Mouse (Mus musculus) embryonic facial prominence, embryonic 14.5 days (tissue): ENCODE measurements around the gene Tmem229b. TPM values are rescaled to one million over a fixed set of nuclear protein-coding genes. Genes with fewer than 3 reads are reported as not detected.
"Not testable (repeated sequence)": the region's sequence is repeated elsewhere in the genome, so short reads cannot be mapped to it uniquely, and the experiment has no call there.

Experiments used
- ATAC-seq: fragments of 200-750 bp; cut with Nextera tagmentation; 2 replicates; pipeline ENCODE4 v1.8.0; 2017; ENCODE audit warnings: low read depth, moderate number of reproducible peaks, moderate TSS enrichment
- DNase-seq: peaks from one replicate; pipeline ENCODE4 v3.0.0-alpha.2; 2015; ENCODE audit warnings: low spot score
- H3K27ac ChIP-seq: fragments of 300-500 bp; sonication (generic); replicated peaks from 2 replicates; pipeline ENCODE4 v1.5.1; 2014; ENCODE audit warnings: low read depth, mild to moderate bottlenecking, low read length, moderate library complexity
- H3K27me3 ChIP-seq: fragments of 300-500 bp; sonication (generic); replicated peaks from 2 replicates; pipeline ENCODE4 v1.6.1; 2014; ENCODE audit warnings: low read length; ENCODE audit not compliant: control insufficient read depth, insufficient read depth
- H3K36me3 ChIP-seq: fragments of 300-500 bp; sonication (generic); 2 replicates; pipeline ENCODE4 v1.6.1; 2014; ENCODE audit warnings: low read length, mixed read lengths; ENCODE audit not compliant: control insufficient read depth, insufficient read depth
- H3K4me1 ChIP-seq: fragments of 300-500 bp; sonication (generic); 2 replicates; pipeline ENCODE4 v1.6.1; 2014; ENCODE audit warnings: antibody characterized with exemption, low read length; ENCODE audit not compliant: control insufficient read depth, insufficient read depth
- H3K4me2 ChIP-seq: fragments of 300-500 bp; sonication (generic); 2 replicates; pipeline ENCODE4 v1.6.1; 2014; ENCODE audit warnings: low read depth, mild to moderate bottlenecking, low read length, moderate library complexity, mixed read lengths
- H3K4me3 ChIP-seq: fragments of 300-500 bp; sonication (generic); 2 replicates; pipeline ENCODE4 v1.5.1; 2014; ENCODE audit warnings: low read depth, mild to moderate bottlenecking, low read length
- H3K9ac ChIP-seq: fragments of 300-500 bp; sonication (generic); 2 replicates; pipeline ENCODE4 v1.6.1; 2014; ENCODE audit warnings: low read depth, mild to moderate bottlenecking, low read length, moderate library complexity, mixed read lengths
- H3K9me3 ChIP-seq: fragments of 300-500 bp; sonication (generic); 2 replicates; pipeline ENCODE4 v1.6.1; 2016; ENCODE audit warnings: low read length; ENCODE audit not compliant: control insufficient read depth
- WGBS: fragments of 180-500 bp; shearing (Covaris S2); extraction: QIAGEN DNeasy Blood & Tissue Kit; methylation state at CpG from one replicate; pipeline ENCODE4 v1.1.7; 2014; 5-methylcytosine and 5-hydroxymethylcytosine counted together
- polyA plus RNA-seq: library from polyadenylated mRNA; unstranded; fragments of >200 nt; fragmentation: Nextera tagmentation; extraction: Ambion mirVana; gene quantifications from 2 replicates; pipeline ENCODE4 v1.2.1, GENCODE M21; 2014

Tmem229b gene
- polyA plus RNA-seq, 1 experiment from 2014 or later, result 8.1 TPM

DNA sequence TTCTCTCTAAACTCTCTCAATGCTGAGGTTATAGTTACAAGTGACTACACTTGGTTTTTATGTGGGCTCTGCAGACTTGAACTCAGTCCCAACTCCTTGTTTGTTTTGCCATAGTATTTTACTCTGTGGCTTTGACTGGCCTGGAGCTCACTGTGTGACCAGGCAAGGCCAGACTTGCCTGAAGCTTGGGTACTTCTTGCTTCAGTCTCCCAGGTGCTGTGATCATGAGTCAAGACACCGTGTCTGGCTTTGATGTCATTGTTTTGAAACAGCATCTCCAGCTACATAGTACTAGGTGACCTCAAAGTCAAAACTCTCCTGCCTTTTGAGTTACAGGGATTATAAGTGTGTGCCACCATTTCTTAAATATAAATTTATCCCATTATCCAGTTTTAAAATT lies 77.5 kb downstream of the Tmem229b start:
- H3K4me2 ChIP-seq, result no peak overlapping the region
- DNase-seq (no peak), ATAC-seq (no peak)
- WGBS, result 68% methylated on average over 1 of the region's 1 CpGs
- no peaks in the 10 kb centered on the region for H3K4me1 ChIP-seq
- H3K27ac ChIP-seq, result no peak overlapping the region
- H3K4me3 ChIP-seq, result no peak overlapping the region
- H3K9ac ChIP-seq, result no peak overlapping the region
- H3K9me3 ChIP-seq, result no peaks in the 10 kb centered on the region
- H3K27me3 ChIP-seq, result no peaks in the 10 kb centered on the region
- no peaks in the 10 kb centered on the region for H3K36me3 ChIP-seq

DNA sequence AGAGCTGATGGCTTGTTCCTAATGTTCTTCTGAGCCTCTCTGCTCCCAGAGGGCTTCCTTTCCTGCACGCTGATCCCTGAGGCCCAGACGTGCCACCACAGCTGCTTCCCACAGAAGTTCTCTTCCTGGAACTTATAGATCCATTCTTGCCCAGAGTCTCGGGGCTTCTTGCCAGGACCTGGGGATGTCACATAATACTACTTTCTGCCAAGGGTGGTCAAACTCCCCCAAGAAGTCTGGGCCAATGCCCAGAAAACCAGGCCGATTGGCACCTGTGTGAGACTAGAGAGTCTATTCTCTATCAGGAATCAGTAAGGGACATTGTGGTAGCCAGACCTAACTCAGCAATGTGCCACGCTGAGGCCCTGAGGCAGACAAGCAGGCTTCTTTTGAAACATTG lies 80.1 kb downstream of the Tmem229b start:
- no peaks in the 10 kb centered on the region for H3K9me3 ChIP-seq
- no peak overlapping the region for H3K4me2 ChIP-seq
- H3K27ac ChIP-seq, result no peak overlapping the region
- ATAC-seq (no peak), DNase-seq (no peak)
- H3K36me3 ChIP-seq, result no peaks in the 10 kb centered on the region
- H3K4me1 ChIP-seq, result no peaks in the 10 kb centered on the region
- H3K27me3 ChIP-seq, result no peaks in the 10 kb centered on the region
- H3K4me3 ChIP-seq, result no peak overlapping the region
- 61% methylated on average over 5 of the region's 5 CpGs for WGBS
- no peak overlapping the region for H3K9ac ChIP-seq

DNA sequence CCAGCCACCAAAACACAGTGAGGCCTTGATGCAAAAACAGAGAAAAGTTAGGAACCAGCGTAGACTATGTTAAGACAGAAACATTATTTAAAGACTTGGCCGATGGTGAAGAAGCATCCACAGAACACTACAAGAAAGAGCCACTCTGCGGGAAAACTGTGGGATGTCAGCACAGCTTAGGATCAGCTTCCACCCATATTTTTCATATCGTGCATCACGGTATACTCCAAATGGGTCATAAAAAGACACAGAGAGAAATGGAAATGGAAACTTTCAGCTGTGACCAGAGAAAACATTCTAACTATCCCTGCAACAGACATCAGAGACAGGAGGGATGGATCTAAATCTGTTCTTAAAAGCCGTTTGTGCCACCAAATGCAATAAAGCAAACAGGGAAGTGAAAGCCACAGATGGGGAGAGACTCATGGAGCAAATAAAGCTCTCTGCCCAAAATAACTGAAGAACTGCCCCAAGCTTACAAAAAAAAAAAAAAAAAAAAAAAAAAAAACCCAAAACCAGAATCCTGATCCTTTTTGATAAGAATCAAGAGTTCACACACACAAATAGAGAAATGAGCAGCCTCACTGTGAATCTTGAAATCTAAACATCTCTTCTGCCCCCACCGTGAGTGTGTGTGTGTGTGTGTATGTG lies 83.8 kb downstream of the Tmem229b start:
- H3K9me3 ChIP-seq, result no peaks in the 10 kb centered on the region
- no peaks in the 10 kb centered on the region for H3K27me3 ChIP-seq
- DNase-seq (no peak), ATAC-seq (no peak)
- H3K9ac ChIP-seq, result no peak overlapping the region
- 79% methylated on average over 7 of the region's 7 CpGs for WGBS
- no peaks in the 10 kb centered on the region for H3K36me3 ChIP-seq
- H3K4me1 ChIP-seq, result no peaks in the 10 kb centered on the region
- H3K4me3 ChIP-seq, result no peak overlapping the region
- H3K27ac ChIP-seq, result no peak overlapping the region
- no peak overlapping the region for H3K4me2 ChIP-seq

DNA sequence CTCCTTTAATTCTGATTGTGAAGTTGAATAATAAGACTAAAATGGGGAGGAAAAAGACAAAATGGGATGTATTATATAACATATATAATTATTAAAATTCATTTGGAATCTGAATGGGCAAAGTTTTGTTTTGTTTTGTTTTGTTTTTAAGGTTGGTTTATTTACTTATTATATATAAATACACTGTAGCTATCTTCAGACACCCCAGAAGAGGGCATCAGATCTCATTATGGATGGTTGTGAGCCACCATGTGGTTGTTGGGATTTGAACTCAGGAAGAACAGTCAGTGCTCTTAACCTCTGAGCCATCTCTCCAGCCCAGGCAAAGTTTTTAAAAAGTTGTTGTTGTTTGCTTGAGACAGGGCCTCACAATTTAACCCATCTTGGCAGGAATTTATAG lies 84.5 kb downstream of the Tmem229b start:
- H3K36me3 ChIP-seq, DNase-seq, H3K4me1 ChIP-seq, H3K4me2 ChIP-seq, ATAC-seq, H3K27ac ChIP-seq, H3K9ac ChIP-seq, H3K27me3 ChIP-seq, H3K4me3 ChIP-seq, H3K9me3 ChIP-seq: not testable (repeated sequence)

DNA sequence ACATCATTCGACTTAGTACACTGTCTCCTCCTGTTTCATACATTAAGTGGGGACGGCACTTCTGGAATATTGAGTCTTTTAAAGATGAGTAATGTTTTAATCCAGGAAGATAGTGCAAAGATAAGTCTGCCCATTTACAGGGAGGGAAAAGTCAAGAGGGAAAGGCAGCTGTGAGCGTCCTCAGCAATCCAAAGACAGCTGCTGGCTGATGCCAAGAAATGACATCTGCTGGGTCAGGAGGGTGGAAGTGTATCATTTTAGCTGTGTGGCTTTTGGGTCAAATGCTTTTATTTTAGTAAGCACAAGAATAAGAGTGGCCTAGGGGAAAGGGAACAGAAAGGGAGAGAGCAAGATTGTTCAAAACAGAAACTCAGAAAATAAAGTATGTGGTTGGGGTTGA lies 85.4 kb downstream of the Tmem229b start:
- no peak overlapping the region for H3K4me3 ChIP-seq
- no peaks in the 10 kb centered on the region for H3K4me1 ChIP-seq
- no peak overlapping the region for H3K27ac ChIP-seq
- no peak for ATAC-seq
- no peaks in the 10 kb centered on the region for H3K27me3 ChIP-seq
- H3K4me2 ChIP-seq, result no peak overlapping the region
- WGBS, result 60% methylated on average over 3 of the region's 3 CpGs
- no peaks in the 10 kb centered on the region for H3K9me3 ChIP-seq
- peak; percentile 63 for DNase-seq
- H3K9ac ChIP-seq, result no peak overlapping the region
- no peaks in the 10 kb centered on the region for H3K36me3 ChIP-seq

DNA sequence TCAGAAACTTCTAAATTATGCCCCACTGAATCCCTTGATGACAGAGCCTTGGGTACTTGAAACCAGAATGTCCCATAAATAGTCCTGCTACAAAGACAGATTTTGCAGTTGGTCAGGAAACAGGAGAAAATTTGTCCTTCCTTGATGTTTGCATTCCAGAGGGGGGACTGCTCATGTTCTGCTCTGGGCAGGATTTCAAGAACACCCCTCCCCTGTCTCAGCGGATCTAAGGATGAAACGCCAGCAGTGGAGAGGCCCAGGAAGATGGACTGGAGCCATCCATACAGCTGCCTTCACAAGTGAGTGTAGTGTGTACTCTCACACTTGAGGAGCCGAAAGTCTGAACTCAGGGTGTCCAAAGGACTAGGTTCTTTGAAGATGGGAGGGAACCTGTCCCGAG lies 86.0 kb downstream of the Tmem229b start:
- peak; percentile 78 for ATAC-seq
- H3K27ac ChIP-seq, result no peak overlapping the region
- 52% methylated on average over 4 of the region's 4 CpGs for WGBS

DNA sequence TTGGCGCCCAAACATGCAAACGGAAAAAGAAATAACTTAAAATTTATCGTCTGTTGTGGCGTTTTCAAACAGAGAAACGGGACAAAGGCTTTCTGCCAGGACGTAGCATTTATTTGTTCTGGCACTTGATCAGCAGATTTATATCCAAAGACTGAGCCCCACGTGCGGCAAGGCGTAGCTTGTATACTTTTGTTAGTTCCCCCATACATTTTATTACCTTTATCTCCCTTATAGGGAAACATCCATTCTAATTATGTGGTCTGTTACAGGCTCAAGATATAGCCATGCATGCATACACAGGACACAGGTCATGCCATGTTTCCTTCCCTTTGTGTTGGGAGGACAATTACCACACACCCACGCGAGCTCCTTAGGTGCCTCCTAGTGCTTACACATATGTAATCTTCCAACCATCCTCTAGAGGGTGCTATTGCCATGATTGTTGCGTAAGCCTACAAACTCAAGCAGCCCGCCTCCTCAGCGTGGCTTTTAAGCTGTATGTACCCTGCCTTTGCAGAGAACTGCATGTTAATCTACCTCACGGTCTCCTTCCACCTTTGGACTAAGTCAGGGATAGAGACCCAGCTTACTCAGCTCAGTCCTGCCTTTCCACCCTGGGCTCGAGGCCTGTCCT lies 88.2 kb downstream of the Tmem229b start:
- no peak overlapping the region for H3K9ac ChIP-seq
- DNase-seq (peak; percentile 94), ATAC-seq (peak; percentile 71)
- WGBS, result 28% methylated on average over 16 of the region's 16 CpGs
- no peaks in the 10 kb centered on the region for H3K9me3 ChIP-seq
- H3K36me3 ChIP-seq, result no peaks in the 10 kb centered on the region
- no peak overlapping the region for H3K27ac ChIP-seq
- no peak overlapping the region for H3K4me3 ChIP-seq
- H3K27me3 ChIP-seq, result no peaks in the 10 kb centered on the region
- H3K4me2 ChIP-seq, result peak overlapping the region; percentile 42
- no peaks in the 10 kb centered on the region for H3K4me1 ChIP-seq

More for the DNA sequence above, 86.0 kb downstream of the Tmem229b start:
- H3K4me3 ChIP-seq, result no peak overlapping the region
- H3K4me2 ChIP-seq, result no peak overlapping the region
- H3K36me3 ChIP-seq, result no peaks in the 10 kb centered on the region
- H3K9me3 ChIP-seq, result no peaks in the 10 kb centered on the region
- peak; percentile 83 for DNase-seq
- H3K9ac ChIP-seq, result no peak overlapping the region
- H3K4me1 ChIP-seq, result no peaks in the 10 kb centered on the region
- H3K27me3 ChIP-seq, result no peaks in the 10 kb centered on the region

DNA sequence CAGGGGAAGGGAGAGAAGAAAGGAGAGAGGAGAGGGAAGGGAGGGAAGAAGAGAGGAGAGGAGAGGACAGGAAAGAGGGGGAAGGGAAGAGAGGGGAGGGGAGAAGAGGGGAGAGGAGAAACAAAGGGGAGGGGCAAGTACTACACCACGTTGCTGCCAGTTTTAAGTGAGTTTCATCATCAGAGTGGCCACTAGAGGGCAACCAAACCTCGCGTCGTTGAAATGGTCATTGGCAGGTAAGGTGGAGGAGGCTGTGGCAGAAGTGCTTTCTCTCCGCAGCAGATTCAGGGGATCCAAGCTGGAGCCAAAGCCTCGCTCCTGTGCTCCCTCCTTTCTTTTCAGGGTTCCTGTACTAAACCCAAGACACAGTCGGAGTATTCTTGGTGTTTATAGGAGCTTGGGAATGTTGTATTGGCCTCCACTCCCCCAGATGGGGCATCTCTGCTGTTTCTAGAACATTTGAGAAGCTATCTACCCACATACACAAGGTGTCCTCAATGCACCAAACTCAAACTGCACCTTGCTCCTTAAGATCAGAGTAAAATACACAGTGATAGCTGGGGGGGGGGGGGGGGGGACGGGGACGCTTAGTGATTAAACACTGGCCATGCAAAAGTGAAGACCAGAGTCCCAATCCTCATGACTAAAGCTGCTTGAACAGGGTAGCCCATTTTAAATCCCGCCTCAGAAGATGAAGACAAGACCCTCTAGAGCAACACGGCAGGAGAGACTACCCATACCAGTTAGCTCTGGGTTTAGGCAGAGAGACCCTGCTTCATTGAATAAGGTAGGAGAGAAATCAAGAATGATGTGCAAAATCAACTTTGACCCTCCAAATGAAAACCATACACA lies 89.0 kb downstream of the Tmem229b start:
- H3K4me1 ChIP-seq, result no peaks in the 10 kb centered on the region
- peak; percentile 54 for ATAC-seq
- H3K27ac ChIP-seq, result no peak overlapping the region
- no peaks in the 10 kb centered on the region for H3K27me3 ChIP-seq
- peak; percentile 91 for DNase-seq
- WGBS, result 10% methylated on average over 10 of the region's 11 CpGs
- H3K4me2 ChIP-seq, result peak overlapping the region; percentile 42
- no peaks in the 10 kb centered on the region for H3K9me3 ChIP-seq
- no peaks in the 10 kb centered on the region for H3K36me3 ChIP-seq
- no peak overlapping the region for H3K9ac ChIP-seq
- H3K4me3 ChIP-seq, result no peak overlapping the region
